Mouse (Mus musculus) right cerebral cortex, postnatal 36 days (tissue): ENCODE results near the gene Pdzrn4.

ENCODE experiments used
- DNase-seq, 2 experiments: peaks; one replicate each; pipeline ENCODE4 v3.0.0; 2022; ENCODE audit warnings: low spot score in 2 of 2, mixed read lengths in 1 of 2

The Pdzrn4 gene

GRCm38 (mm10) chr15:92704146-92704545, 307.5 kb downstream of the Pdzrn4 start:
- no peak for DNase-seq

DNA sequence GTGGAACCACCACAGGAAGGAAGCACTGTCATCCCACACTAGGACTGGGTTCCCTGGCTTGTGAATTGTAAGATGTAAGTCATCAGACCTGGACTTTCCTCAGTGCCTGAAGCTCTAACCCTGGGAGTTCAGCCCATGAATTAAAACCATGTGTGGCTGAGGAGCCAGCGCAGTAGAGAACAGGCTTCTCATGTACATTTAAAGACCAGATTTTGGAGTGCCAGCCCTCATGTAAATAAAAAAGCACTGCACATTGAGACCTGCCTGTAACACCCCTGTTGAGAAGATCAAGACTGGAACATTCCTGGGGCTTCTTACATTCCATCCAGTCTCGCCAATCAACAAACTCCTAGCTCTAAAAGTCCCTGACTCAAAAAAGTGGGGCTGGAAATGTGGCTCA, 342.0 kb downstream of the Pdzrn4 start:
- no peak for DNase-seq

DNA sequence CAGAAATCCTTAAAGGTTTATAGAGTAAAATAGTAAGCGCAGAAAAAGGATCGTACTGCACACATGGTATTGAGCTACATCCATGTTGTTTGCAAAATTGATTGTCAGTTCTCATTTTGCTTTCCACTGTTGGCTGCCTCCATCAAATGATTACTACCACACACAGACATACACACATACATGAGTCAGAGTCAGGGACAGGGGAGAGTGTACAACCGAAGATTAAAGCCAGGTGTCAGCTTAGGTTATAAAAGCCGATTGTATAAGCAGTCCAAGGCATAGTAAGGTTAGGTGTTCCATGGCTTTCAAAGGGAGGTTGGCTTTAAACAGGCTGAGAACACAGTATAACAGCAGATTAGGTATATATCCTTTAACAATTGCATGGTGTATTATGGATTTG, 343.2 kb downstream of the Pdzrn4 start:
- DNase-seq, result no peak

- no peak for DNase-seq
Measured at GRCm38 (mm10) chr15:92743624-92744023, 346.9 kb downstream of the Pdzrn4 start.

- no peak for DNase-seq
Measured at GRCm38 (mm10) chr15:92746081-92746480, 349.4 kb downstream of the Pdzrn4 start.

DNA sequence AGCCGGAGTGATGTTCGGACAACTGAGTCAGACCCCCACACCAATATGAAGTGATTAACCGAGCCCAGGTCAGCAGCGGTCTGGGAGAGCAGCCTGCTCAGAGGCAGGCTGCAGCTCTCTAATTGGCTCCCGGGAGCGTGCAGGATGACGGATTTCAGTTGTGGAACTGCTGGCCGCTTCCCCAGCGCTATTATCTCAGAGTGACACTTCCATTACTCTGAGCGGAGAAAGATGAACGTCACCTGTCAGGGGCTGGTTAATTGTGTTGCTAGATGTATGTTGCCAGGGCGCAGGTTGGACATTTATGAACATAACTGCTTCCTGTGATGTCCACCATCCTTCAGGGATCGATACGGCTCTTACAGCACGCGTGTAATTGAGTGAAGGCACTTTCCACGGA, 355.5 kb downstream of the Pdzrn4 start:
- no peak for DNase-seq

- no peak for DNase-seq
Measured at GRCm38 (mm10) chr15:92752578-92752977, 355.9 kb downstream of the Pdzrn4 start.

- DNase-seq, result no peak
Measured at GRCm38 (mm10) chr15:92757085-92757903, 360.6 kb downstream of the Pdzrn4 start.

DNA sequence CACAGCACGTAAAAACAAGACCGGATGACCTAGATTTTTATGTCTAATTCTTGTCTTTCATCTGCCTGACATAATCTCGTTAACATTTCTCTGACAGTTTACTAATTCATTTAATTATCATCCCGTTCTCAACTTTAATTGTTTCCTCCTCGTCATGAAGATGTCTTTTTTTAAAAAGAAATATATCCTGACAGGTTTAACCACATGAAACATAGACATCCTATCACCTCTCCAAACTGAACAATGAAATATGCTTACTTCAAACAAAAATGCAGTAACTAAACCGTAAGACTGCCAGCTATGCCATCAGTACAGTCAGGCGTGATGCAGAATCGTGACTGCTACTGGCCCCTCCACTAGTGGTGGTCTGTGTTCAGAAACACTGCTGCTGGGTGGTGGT, 362.3 kb downstream of the Pdzrn4 start:
- DNase-seq, result no peak

GRCm38 (mm10) chr15:92763303-92763702, 366.6 kb downstream of the Pdzrn4 start:
- no peak for DNase-seq

GRCm38 (mm10) chr15:92769535-92769934, 372.9 kb downstream of the Pdzrn4 start:
- DNase-seq, result no peak

- DNase-seq, result no peak
Measured at GRCm38 (mm10) chr15:92788036-92788435, 391.4 kb downstream of the Pdzrn4 start.

DNA sequence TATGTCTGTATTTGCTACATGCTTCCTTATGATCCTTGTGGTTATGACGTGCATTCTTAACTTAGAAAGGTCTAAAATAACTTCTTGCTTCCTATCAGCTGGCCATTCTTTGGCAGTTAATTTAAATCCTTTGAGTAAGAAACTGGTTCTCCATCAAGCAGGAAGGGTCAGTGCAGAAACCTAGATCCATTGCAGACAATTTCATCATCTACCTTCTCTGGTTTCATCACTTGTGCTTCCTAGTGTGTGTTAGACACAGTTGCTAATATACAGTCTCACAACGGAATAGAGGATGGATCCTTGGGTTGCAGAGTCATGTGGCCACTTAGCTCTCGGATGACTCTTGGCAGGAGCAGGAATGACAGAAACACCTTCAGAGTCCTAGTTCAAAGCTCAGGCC, 397.6 kb downstream of the Pdzrn4 start:
- no peak for DNase-seq

DNA sequence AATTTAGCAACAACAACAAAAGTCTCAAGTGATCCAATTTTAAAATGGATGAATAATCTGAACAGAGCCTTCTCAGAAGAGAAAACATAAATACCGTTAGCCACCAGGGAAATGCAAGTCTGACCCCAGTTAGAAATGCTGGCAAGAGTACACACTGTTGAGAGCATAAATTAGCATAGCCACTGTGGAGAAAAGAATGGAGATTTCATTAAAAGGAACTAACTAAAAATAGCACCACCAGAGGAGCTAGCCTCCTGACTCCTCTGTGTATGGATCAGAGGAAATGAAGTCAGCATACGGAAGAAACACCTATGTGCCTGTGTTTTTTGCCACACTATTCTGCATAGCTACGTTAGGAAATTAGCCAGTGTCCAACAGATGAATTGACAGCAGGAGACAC, 409.3 kb downstream of the Pdzrn4 start:
- no peak for DNase-seq

- no peak for DNase-seq
Measured at GRCm38 (mm10) chr15:92806352-92806751, 409.7 kb downstream of the Pdzrn4 start.
